Mouse (Mus musculus) heart, postnatal 0 days (tissue): Measurements from ENCODE around the gene Zfp113.

ENCODE experiments used
- CTCF ChIP-seq: IDR thresholded peaks from 2 replicates; pipeline ENCODE4 v1.5.1; 2016; ENCODE audit warnings: antibody characterized with exemption, control low read depth, low read depth
- EP300 ChIP-seq: IDR thresholded peaks from 2 replicates; pipeline ENCODE4 v1.6.1; 2016; ENCODE audit warnings: antibody characterized with exemption, low read depth

- TF ChIP-seq CTCF (no peak), EP300 (no peak)
These were observed 39.3 kb upstream of the Zfp113 start for GRCm38 (mm10) chr5:138194755-138195345.
